Mouse (Mus musculus) hindbrain, embryonic 16.5 days (tissue): Measurements from ENCODE around the gene Gpr152. TPM values are rescaled to one million over a fixed set of nuclear protein-coding genes. Genes with fewer than 3 reads are reported as not detected.

Experiments used
- ATAC-seq: fragments of 200-750 bp; cut with Nextera tagmentation; 2 replicates; pipeline ENCODE4 v1.8.0; 2017; ENCODE audit warnings: moderate TSS enrichment, moderate library complexity
- H3K27ac ChIP-seq: fragments of 300-500 bp; sonication (generic); 2 replicates; pipeline ENCODE4 v1.5.1; 2014; ENCODE audit warnings: low read depth, mild to moderate bottlenecking, control low read depth, low read length, moderate library complexity
- H3K27me3 ChIP-seq: fragments of 300-500 bp; sonication (generic); replicated peaks from 2 replicates; pipeline ENCODE4 v1.6.1; 2014; ENCODE audit warnings: low read length; ENCODE audit not compliant: control insufficient read depth, insufficient read depth
- H3K36me3 ChIP-seq: fragments of 300-500 bp; sonication (generic); 2 replicates; pipeline ENCODE4 v1.6.1; 2014; ENCODE audit warnings: mild to moderate bottlenecking, low read length, moderate library complexity, mixed read lengths; ENCODE audit not compliant: control insufficient read depth, insufficient read depth
- H3K4me1 ChIP-seq: fragments of 300-500 bp; sonication (generic); 2 replicates; pipeline ENCODE4 v1.6.1; 2014; ENCODE audit warnings: low read depth, low read length; ENCODE audit not compliant: control insufficient read depth, insufficient read depth
- H3K4me2 ChIP-seq: fragments of 300-500 bp; sonication (generic); 2 replicates; pipeline ENCODE4 v1.6.1; 2014; ENCODE audit warnings: mild to moderate bottlenecking, low read length, control low read depth, moderate library complexity
- H3K4me3 ChIP-seq: fragments of 300-500 bp; sonication (generic); 2 replicates; pipeline ENCODE4 v1.5.1; 2014; ENCODE audit warnings: mild to moderate bottlenecking, low read length, control low read depth, moderate library complexity
- H3K9ac ChIP-seq: fragments of 300-500 bp; sonication (generic); 2 replicates; pipeline ENCODE4 v1.6.1; 2014; ENCODE audit warnings: low read depth, mild to moderate bottlenecking, control low read depth, low read length, moderate library complexity
- H3K9me3 ChIP-seq: fragments of 300-500 bp; sonication (generic); 2 replicates; pipeline ENCODE4 v1.6.1; 2014; ENCODE audit warnings: mild to moderate bottlenecking, low read length, moderate library complexity; ENCODE audit not compliant: control insufficient read depth
- WGBS: fragments of 180-500 bp; shearing (Covaris S2); extraction: QIAGEN DNeasy Blood & Tissue Kit; methylation state at CpG from one replicate; pipeline ENCODE4 v1.1.7; 2014; 5-methylcytosine and 5-hydroxymethylcytosine counted together
- polyA plus RNA-seq: library from polyadenylated mRNA; unstranded; fragments of >200 nt; fragmentation: Nextera tagmentation; extraction: Ambion mirVana; gene quantifications from 2 replicates; pipeline ENCODE4 v1.2.1, GENCODE M21; 2015

The Gpr152 gene
- polyA plus RNA-seq, 1 experiment from 2014 or later = not detected

DNA sequence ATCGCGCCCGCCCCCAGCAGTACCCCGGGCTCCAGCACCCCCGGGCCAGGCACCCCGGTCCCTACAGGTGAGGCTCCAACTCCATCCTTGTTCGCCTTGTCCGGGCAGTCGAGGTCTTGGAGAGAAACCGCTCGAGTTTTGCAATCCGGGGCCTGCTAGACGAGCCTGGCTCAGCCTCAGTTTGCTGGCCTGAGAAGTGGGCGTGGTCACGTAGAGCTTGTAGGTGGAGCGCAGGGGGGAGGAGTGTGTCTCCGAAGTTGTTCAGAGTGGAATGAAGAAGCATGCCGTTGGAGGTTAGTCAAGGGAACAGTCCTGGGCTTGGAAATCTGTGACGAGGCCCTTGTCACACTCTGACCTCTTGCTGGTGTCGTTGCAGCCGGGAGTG, 42.2 kb upstream of the Gpr152 start:
- Histone ChIP-seq H3K27me3 (no peaks in the 10 kb centered on the region), H3K27ac (peak overlapping the region; percentile 58), H3K9ac (peak overlapping the region; percentile 63), H3K36me3 (no peaks in the 10 kb centered on the region), H3K4me1 (peaks cover 49% of the 10 kb centered on the region), H3K4me2 (peak overlapping the region; percentile 82), H3K9me3 (no peaks in the 10 kb centered on the region), H3K4me3 (peak overlapping the region; percentile 60)
- no peak; the same call in 1 of the 2 replicates for ATAC-seq
- WGBS = under 1% methylated on average over 20 of the region's 21 CpGs

DNA sequence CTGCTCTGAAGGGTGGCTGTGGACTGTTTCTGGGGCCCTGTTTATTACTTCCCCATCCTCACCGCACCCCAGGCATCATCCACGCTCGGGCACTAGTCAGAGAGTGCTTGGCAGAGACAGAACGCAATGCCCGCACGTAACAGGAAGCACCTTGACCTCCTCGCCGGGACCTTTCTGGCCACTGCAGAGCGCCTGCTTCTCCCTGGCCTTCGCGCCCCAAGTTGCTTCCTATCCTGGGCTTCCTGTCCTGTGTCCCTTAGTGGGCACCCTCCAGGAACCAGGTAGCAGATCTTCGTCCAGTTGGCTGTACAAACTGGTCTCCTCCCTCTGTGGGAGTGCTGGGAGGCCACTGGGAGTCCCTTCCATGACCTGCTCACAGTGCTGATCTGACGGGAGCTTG, 41.2 kb upstream of the Gpr152 start:
- Histone ChIP-seq H3K9me3 (no peaks in the 10 kb centered on the region), H3K4me1 (peaks cover 49% of the 10 kb centered on the region), H3K27ac (no peak overlapping the region), H3K4me3 (no peak overlapping the region), H3K27me3 (no peaks in the 10 kb centered on the region), H3K4me2 (no peak overlapping the region), H3K9ac (no peak overlapping the region), H3K36me3 (no peaks in the 10 kb centered on the region)
- 94% methylated on average over 13 of the region's 13 CpGs for WGBS
- no peak for ATAC-seq

DNA sequence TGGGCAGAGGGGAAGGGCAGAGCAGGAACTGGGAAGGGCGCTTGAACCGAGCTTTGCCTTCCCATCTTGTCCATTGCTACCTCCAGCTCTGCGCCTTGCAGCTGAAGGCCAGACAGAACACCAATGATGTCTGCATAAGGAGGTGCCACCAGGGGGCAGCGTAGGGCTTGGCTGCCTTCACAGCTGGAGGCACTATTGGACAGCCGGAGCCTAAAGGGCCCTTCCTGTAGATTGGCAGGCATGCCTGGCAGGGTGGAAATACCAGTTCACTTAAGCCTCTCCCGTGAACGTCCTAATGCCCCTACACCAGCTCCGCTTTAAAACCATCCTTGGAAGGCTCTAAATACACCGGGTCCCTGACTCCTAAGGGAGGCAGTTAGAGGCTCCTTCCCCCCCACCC, 40.5 kb upstream of the Gpr152 start:
- no peak for ATAC-seq
- H3K4me3 ChIP-seq = no peak overlapping the region
- peak overlapping the region; percentile 22 for H3K4me2 ChIP-seq
- H3K27me3 ChIP-seq = no peaks in the 10 kb centered on the region
- WGBS = 19% methylated on average over 9 of the region's 9 CpGs
- no peaks in the 10 kb centered on the region for H3K36me3 ChIP-seq
- no peaks in the 10 kb centered on the region for H3K9me3 ChIP-seq
- peak overlapping the region; percentile 24; the same call in 1 of the 2 replicates for H3K27ac ChIP-seq
- peaks cover 49% of the 10 kb centered on the region for H3K4me1 ChIP-seq
- no peak overlapping the region for H3K9ac ChIP-seq

DNA sequence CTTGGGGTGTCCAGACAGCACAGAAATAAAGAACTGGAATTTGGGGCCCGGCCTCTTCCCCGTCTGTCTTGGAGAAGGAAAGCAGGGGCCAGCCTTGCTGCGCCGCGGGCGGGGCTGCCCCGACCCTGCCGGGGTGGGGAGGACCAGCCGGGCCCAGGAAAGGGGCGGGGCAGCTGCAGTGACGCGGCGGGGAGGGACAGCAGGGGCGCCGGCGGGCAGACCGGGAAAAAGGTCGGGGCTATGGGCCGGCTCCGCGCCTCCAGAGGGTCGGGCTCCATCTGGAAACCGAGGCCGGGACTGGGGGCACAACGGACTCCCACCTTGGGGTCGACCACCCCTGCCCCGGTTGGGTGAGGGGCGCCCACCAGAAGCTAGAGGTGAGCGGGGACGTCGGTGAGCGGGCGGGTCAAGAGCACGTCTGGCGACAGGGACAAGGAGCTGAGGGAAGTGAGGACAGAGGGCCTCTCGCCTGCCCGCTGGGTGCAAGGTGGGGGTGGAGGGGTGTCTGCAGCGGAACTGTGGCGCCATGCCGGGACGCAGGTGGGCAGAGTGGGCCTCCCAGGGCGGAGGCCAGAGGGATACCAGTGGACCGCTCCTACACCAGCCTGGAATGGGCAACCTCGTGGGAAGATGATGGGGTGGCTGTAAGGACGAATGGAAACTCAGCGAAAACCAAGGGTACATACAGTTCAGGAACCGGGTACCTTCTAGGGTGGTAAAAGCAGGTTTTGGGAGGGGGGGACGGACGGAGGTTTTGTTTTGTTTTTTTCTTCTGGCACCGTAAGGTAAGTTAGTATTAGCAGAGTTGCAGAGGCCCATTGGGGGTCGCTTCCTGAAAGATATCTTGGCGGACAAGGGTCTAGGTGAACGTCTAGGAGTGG, 39.5 kb upstream of the Gpr152 start, which contains the start of gene Pitpnm1:
Gene Pitpnm1 (plus strand): TSS at position 162 of the 881 bp plus-strand sequence.
- Histone ChIP-seq H3K4me1 (peaks cover 49% of the 10 kb centered on the region), H3K27me3 (no peaks in the 10 kb centered on the region)
- WGBS = 2% methylated on average over 52 of the region's 53 CpGs

DNA sequence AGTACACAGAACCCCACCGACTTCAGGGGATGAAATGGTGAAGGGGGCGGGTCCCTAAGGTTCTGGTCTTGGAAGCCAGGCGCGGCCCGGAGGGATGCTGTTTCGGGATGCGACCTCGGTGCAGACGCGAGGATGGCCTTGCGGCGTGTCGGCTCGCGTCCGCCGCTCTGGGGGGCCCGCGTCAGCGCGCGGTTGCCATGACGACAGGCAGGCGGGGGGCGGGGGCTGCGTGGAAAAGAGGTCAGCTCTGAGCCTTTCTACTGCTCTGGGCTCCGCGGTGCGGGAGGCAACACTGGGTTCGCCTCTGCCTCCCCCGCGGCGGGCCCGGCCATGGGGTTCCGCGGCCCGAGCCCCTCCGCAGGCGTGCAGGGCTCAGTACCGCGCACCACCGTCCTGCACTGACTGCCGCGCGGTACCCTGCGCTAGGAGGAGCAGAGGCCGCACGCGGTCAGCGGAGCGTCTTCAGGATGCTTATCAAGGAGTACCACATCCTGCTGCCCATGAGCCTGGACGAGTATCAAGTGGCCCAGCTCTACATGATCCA, 38.8 kb upstream of the Gpr152 start:
- peak overlapping the region; percentile 67 for H3K4me3 ChIP-seq
- under 1% methylated on average over 29 of the region's 52 CpGs for WGBS
- H3K9me3 ChIP-seq = no peaks in the 10 kb centered on the region
- peak overlapping the region; percentile 78 for H3K4me2 ChIP-seq
- H3K4me1 ChIP-seq = peaks cover 49% of the 10 kb centered on the region
- peak overlapping the region; percentile 70 for H3K27ac ChIP-seq
- no peaks in the 10 kb centered on the region for H3K27me3 ChIP-seq
- 0 out of 2 replicates have a peak, but pooled peaks have one; percentile 2 for ATAC-seq
- peak overlapping the region; percentile 80 for H3K9ac ChIP-seq
- H3K36me3 ChIP-seq = 0 out of 2 replicates have a peak, but pooled peaks cover 4% of the 10 kb centered on the region

More for the DNA sequence above, 39.5 kb upstream of the Gpr152 start, which contains the start of gene Pitpnm1:
- Histone ChIP-seq H3K4me2 (peak within 1 kb of the TSS; percentile 78), H3K9me3 (no peaks in the 10 kb centered on the region), H3K27ac (peak within 1 kb of the TSS; percentile 70), H3K9ac (peak within 1 kb of the TSS; percentile 80), H3K36me3 (no peaks in the 10 kb centered on the region), H3K4me3 (peak within 1 kb of the TSS; percentile 67)
- ATAC-seq = no peak

DNA sequence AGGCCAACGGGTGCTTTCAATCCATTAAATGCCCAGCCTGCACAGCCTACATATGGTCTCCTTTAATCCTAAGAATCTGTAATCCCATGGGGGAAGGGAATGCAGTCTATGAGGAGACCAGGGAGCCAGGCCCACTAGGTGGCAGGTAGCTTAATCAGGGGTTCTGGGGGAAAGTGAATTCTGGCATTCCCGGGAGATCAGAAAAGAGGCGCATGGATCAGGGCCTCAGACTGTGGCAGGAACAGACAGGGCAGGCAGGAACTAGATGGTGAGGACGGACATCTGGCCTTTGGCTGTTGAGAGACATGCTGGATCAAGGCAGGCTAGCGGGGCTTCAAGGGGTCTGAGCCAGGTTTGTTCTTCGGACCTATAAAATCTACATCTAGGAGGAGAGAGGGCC, 38.1 kb upstream of the Gpr152 start:
- Histone ChIP-seq H3K4me3 (peak overlapping the region; percentile 67), H3K4me1 (peaks cover 43% of the 10 kb centered on the region), H3K9ac (peak overlapping the region; percentile 80), H3K36me3 (peaks cover 4% of the 10 kb centered on the region; the same call in 1 of the 2 replicates), H3K27ac (peak overlapping the region; percentile 70; the same call in 1 of the 2 replicates), H3K9me3 (no peaks in the 10 kb centered on the region), H3K4me2 (peak overlapping the region; percentile 78), H3K27me3 (no peaks in the 10 kb centered on the region)
- no peak for ATAC-seq
- WGBS = 55% methylated on average over 6 of the region's 6 CpGs

DNA sequence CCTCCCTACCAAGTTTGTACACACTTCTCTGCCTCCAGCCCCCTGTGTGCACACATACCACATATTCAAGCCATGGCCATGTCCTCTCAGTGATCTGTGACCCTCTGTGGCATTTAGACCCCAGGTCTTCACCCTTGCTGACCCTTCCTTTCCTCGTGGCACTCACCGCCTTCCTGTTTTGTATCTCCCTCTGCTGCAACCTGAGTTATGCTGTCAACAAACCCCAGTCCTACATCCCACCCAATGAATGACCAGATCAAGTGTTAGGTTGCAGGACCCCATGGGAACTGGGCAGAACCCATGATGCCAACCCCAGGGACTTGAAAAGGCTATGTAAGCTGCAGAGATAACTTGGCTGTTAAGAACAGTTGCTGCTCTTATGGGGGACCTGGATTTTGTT, 37.5 kb upstream of the Gpr152 start:
- no peak for ATAC-seq
- H3K9ac ChIP-seq = no peak overlapping the region
- WGBS = 75% methylated on average over 2 of the region's 2 CpGs
- H3K9me3 ChIP-seq = no peaks in the 10 kb centered on the region
- H3K4me2 ChIP-seq = peak overlapping the region; percentile 78
- no peaks in the 10 kb centered on the region for H3K27me3 ChIP-seq
- H3K4me1 ChIP-seq = peaks cover 42% of the 10 kb centered on the region
- H3K36me3 ChIP-seq = peaks cover 8% of the 10 kb centered on the region; the same call in 1 of the 2 replicates
- no peak overlapping the region for H3K27ac ChIP-seq
- H3K4me3 ChIP-seq = peak overlapping the region; percentile 67; the same call in 1 of the 2 replicates

DNA sequence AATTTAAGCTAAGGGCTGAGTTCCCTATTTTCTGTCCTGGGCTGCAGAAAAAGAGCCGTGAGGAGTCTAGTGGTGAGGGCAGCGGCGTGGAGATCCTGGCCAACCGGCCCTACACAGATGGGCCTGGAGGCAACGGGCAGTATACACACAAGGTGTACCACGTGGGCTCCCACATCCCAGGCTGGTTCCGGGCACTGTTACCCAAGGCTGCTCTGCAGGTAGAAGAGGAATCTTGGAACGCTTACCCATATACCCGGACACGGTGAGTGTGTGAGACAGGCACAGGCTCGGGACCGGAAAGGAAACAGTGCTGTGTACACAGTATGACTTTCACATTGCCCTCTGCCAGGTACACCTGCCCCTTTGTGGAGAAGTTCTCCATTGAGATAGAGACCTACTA, 37.0 kb upstream of the Gpr152 start:
- H3K4me1 ChIP-seq = peaks cover 39% of the 10 kb centered on the region
- WGBS = 95% methylated on average over 12 of the region's 12 CpGs
- no peak overlapping the region for H3K4me2 ChIP-seq
- ATAC-seq = no peak
- H3K9me3 ChIP-seq = no peaks in the 10 kb centered on the region
- no peak overlapping the region for H3K27ac ChIP-seq
- H3K36me3 ChIP-seq = peaks cover 8% of the 10 kb centered on the region; the same call in 1 of the 2 replicates
- H3K9ac ChIP-seq = no peak overlapping the region
- no peak overlapping the region for H3K4me3 ChIP-seq
- no peaks in the 10 kb centered on the region for H3K27me3 ChIP-seq

DNA sequence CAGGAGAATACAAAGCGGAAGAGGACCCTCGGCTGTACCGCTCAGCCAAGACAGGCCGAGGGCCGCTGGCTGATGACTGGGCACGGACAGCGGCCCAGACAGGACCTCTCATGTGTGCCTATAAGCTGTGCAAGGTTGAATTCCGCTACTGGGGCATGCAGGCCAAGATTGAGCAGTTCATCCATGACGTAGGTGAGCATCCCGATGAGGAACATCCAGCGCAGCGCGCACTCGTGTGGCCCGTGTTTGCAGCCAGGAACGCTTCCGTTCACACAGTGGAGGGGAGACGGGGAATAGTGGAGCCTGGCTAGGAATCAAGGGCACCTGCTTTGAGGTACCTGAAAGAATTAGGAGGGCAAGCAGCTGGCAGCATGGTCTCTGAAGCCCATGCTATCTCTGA, 36.3 kb upstream of the Gpr152 start:
- Histone ChIP-seq H3K4me3 (no peak overlapping the region), H3K36me3 (peaks cover 8% of the 10 kb centered on the region; the same call in 1 of the 2 replicates), H3K9ac (no peak overlapping the region), H3K4me2 (no peak overlapping the region), H3K9me3 (no peaks in the 10 kb centered on the region), H3K4me1 (peaks cover 35% of the 10 kb centered on the region), H3K27me3 (no peaks in the 10 kb centered on the region), H3K27ac (no peak overlapping the region)
- WGBS = 91% methylated on average over 18 of the region's 18 CpGs
- no peak for ATAC-seq
